Mouse (Mus musculus) induced T-regulatory cell, adult 2 months (primary cell): ENCODE data around the gene Dgkz.
A peak's percentile ranks its signal among the peaks of the same experiment; 100 is the strongest.

Source experiments
- DNase-seq: peaks from one replicate; pipeline ENCODE4 v3.0.0-alpha.2; 2012; ENCODE audit warnings: low read depth

Dgkz gene

GRCm38 (mm10) chr2:91934826-91935525 is 40.7 kb downstream of the Dgkz start:
- DNase-seq, result no peak

GRCm38 (mm10) chr2:91934016-91934415 is 41.6 kb downstream of the Dgkz start:
- no peak for DNase-seq

GRCm38 (mm10) chr2:91933471-91933870 is 42.2 kb downstream of the Dgkz start:
- DNase-seq, result no peak

- no peak for DNase-seq
Measured at GRCm38 (mm10) chr2:91932737-91933350, 42.8 kb downstream of the Dgkz start.

GRCm38 (mm10) chr2:91932160-91932711 is 43.4 kb downstream of the Dgkz start, which contains the start of gene Mdk:
Gene Mdk (minus strand): TSS chr2:91932297.
- peak; percentile 64 for DNase-seq

GRCm38 (mm10) chr2:91931328-91932159 is 44.1 kb downstream of the Dgkz start:
- peak; percentile 55 for DNase-seq

GRCm38 (mm10) chr2:91930761-91931291 is 44.8 kb downstream of the Dgkz start:
- DNase-seq, result no peak

- peak; percentile 72 for DNase-seq
Measured at GRCm38 (mm10) chr2:91929936-91930335, 45.7 kb downstream of the Dgkz start.

GRCm38 (mm10) chr2:91929455-91929854 is 46.2 kb downstream of the Dgkz start:
- DNase-seq, result no peak

GRCm38 (mm10) chr2:91928534-91929350 is 46.9 kb downstream of the Dgkz start:
- DNase-seq, result peak; percentile 31

GRCm38 (mm10) chr2:91927826-91928533 is 47.7 kb downstream of the Dgkz start:
- peak; percentile 90 for DNase-seq

- no peak for DNase-seq
Measured at GRCm38 (mm10) chr2:91926949-91927348, 48.7 kb downstream of the Dgkz start, which contains the start of gene Chrm4. Gene Chrm4 (plus strand): TSS chr2:91927249.

GRCm38 (mm10) chr2:91925442-91925841 is 50.2 kb downstream of the Dgkz start:
- DNase-seq, result no peak

GRCm38 (mm10) chr2:91924726-91925125 is 50.9 kb downstream of the Dgkz start:
- DNase-seq, result no peak

- DNase-seq, result peak; percentile 89
Measured at GRCm38 (mm10) chr2:91923415-91924337, 52.0 kb downstream of the Dgkz start.

GRCm38 (mm10) chr2:91922586-91923414 is 52.9 kb downstream of the Dgkz start:
- DNase-seq, result peak; percentile 77

GRCm38 (mm10) chr2:91921790-91922570 is 53.7 kb downstream of the Dgkz start:
- DNase-seq, result peak; percentile 86
